Mouse (Mus musculus): ENCODE measurements at regions not wholly inside any gene's neighbourhood (a gene's known extent, or its start where the extent isn't known, plus 50 kb on each side); places are given as distances from the start of the nearest gene placed in this dataset.

GRCm38 (mm10) chr15:62095198-62095597 lies 1172.4 kb upstream of the A1bg start:
- in situ Hi-C loops (cut with MboI; ENCODE audit: unreplicated experiment in 2 of 2): no loop called here

- in situ Hi-C loops (cut with MboI; ENCODE audit: unreplicated experiment in 2 of 2): no loop called here
Observed at GRCm38 (mm10) chr15:62093672-62094071, 1170.9 kb upstream of the A1bg start.

GRCm38 (mm10) chr15:62092671-62093185 lies 1169.9 kb upstream of the A1bg start:
- in situ Hi-C loops (cut with MboI; ENCODE audit: unreplicated experiment in 2 of 2): no loop called here

- in situ Hi-C loops (cut with MboI; ENCODE audit: unreplicated experiment in 2 of 2): no loop called here
Observed at GRCm38 (mm10) chr15:62091746-62092659, 1169.2 kb upstream of the A1bg start.

- in situ Hi-C loops (cut with MboI; ENCODE audit: unreplicated experiment in 2 of 2): no loop called here
Observed at GRCm38 (mm10) chr15:62091144-62091543, 1168.3 kb upstream of the A1bg start.

GRCm38 (mm10) chr15:62088341-62088740 lies 1165.5 kb upstream of the A1bg start:
- in situ Hi-C loops (cut with MboI; ENCODE audit: unreplicated experiment in 2 of 2): no loop called here

GRCm38 (mm10) chr15:62087755-62088154 lies 1164.9 kb upstream of the A1bg start:
- in situ Hi-C loops (cut with MboI; ENCODE audit: unreplicated experiment in 2 of 2): no loop called here

GRCm38 (mm10) chr15:62086037-62086436 lies 1163.2 kb upstream of the A1bg start:
- in situ Hi-C loops (cut with MboI; ENCODE audit: unreplicated experiment in 2 of 2): no loop called here

GRCm38 (mm10) chr15:62083347-62083746 lies 1160.5 kb upstream of the A1bg start:
- in situ Hi-C loops (cut with MboI; ENCODE audit: unreplicated experiment in 2 of 2): no loop called here

- in situ Hi-C loops (cut with MboI; ENCODE audit: unreplicated experiment in 2 of 2): no loop called here
Observed at GRCm38 (mm10) chr15:62082539-62082938, 1159.7 kb upstream of the A1bg start.

GRCm38 (mm10) chr15:62079155-62080109 lies 1156.6 kb upstream of the A1bg start:
- in situ Hi-C loops (cut with MboI; ENCODE audit: unreplicated experiment in 2 of 2): no loop called here

- in situ Hi-C loops (cut with MboI; ENCODE audit: unreplicated experiment in 2 of 2): no loop called here
Observed at GRCm38 (mm10) chr15:62076552-62077234, 1153.9 kb upstream of the A1bg start.

GRCm38 (mm10) chr15:62074735-62075134 lies 1151.9 kb upstream of the A1bg start:
- in situ Hi-C loops (cut with MboI; ENCODE audit: unreplicated experiment in 2 of 2): no loop called here

- in situ Hi-C loops (cut with MboI; ENCODE audit: unreplicated experiment in 2 of 2): no loop called here
Observed at GRCm38 (mm10) chr15:62073595-62073994, 1150.8 kb upstream of the A1bg start.

GRCm38 (mm10) chr15:62071311-62071710 lies 1148.5 kb upstream of the A1bg start:
- in situ Hi-C loops (cut with MboI; ENCODE audit: unreplicated experiment in 2 of 2): no loop called here

- in situ Hi-C loops (cut with MboI; ENCODE audit: unreplicated experiment in 2 of 2): no loop called here
Observed at GRCm38 (mm10) chr15:62068422-62069160, 1145.8 kb upstream of the A1bg start.

- in situ Hi-C loops (cut with MboI; ENCODE audit: unreplicated experiment in 2 of 2): no loop called here
Observed at GRCm38 (mm10) chr15:62064399-62064798, 1141.6 kb upstream of the A1bg start.

- in situ Hi-C loops (cut with MboI; ENCODE audit: unreplicated experiment in 2 of 2): no loop called here
Observed at GRCm38 (mm10) chr15:62057449-62057848, 1134.6 kb upstream of the A1bg start.

GRCm38 (mm10) chr15:62056889-62057288 lies 1134.1 kb upstream of the A1bg start:
- in situ Hi-C loops (cut with MboI; ENCODE audit: unreplicated experiment in 2 of 2): no loop called here

GRCm38 (mm10) chr15:62056401-62056800 lies 1133.6 kb upstream of the A1bg start:
- in situ Hi-C loops (cut with MboI; ENCODE audit: unreplicated experiment in 2 of 2): no loop called here

Measured in v-Abl transformed pro-B cells (cell line).